Mouse (Mus musculus): ENCODE measurements around the gene Ubqln3. TPM values are rescaled to one million over a fixed set of nuclear protein-coding genes. Genes with fewer than 3 reads are reported as not detected.

Ubqln3 gene
- total RNA-seq (2023), result not detected

DNA sequence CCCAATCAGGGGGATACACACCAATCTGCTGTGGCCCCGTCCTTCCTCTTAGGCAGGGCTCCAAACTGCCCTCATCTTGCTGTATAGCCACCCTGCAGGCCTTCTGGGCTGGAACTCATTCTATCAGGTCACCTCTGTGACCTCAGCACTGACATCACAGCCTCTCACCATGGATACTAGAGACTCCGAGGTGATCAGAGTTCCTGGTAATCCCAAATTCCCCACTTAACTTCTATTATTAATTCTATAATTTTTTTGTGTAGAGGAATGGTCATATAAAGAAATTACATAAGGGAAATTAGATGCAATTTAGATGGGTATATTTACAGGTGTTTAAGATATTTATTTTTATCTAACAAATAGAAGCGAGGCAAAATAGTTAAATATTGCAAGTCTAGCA is at the start of gene Ubqln3:
Gene Ubqln3, minus strand, starts transcription at position 101 of the 400 bp plus-strand sequence.

GRCm38 (mm10) chr7:104183292-104183691 is 40.2 kb upstream of the Ubqln3 start, which contains the start of gene Olfr648:
Olfr648 (minus strand) TSS chr7:104183392.

DNA sequence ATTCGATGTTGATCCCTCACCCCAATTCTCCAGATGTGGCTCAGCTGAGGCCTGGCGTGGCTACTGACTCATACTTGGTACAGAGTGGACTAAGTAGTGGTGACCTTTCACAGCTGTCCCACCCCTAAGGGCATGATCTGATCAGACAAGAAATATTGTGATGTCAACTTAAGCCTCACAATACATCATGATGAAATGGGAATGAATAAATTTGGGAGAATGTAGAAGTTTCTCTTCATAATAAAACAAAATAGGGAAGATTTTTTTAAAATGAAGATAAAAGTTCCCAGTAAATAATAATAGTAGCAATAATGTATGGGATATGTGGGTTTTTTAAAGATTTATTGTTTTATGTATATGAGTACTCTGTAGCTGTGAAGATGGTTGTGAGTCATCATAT is 7.4 kb upstream of the Ubqln3 start, which contains the start of gene Ubqlnl:
Gene Ubqlnl, minus strand, starts transcription at position 101 of the 400 bp plus-strand sequence.

GRCm38 (mm10) chr7:104137305-104137704 is 5.8 kb downstream of the Ubqln3 start, which contains the start of gene Olfr643:
Olfr643 (minus strand) TSS chr7:104137405.

DNA sequence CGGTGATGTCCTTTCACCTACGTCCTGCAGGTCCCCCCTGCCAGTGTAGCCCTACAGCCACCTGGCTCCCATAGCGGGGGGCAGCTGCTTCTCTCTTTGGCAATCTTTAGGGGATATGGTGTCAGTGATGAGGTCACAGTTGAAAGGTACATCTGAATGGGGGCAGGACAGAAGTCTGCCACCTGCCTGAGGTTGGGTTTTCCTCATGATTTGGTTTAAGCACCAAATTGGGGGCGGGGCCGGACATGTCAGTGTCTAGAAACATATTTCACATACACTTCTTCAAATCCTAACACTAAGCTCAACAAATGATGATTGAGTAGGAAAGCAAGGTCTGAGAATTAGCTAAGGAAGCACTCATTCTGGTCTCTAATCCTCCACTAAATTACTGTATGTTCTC is 13.4 kb downstream of the Ubqln3 start, which contains the start of gene Ubqln5:
Gene Ubqln5, minus strand, starts transcription at position 101 of the 400 bp plus-strand sequence.

GRCm38 (mm10) chr7:104104757-104104972 is 38.4 kb downstream of the Ubqln3 start, which contains the start of gene Olfr646:
Olfr646 (plus strand) TSS chr7:104104873.

Other genes with a start within 250 kb of the Ubqln3 start
- gene Olfr64, start 248.8 kb downstream of the Ubqln3 start, total RNA-seq (2023), result not detected
- not detected for gene Olfr65, start 239.8 kb downstream of the Ubqln3 start, total RNA-seq (2023)
- gene Olfr631, start 214.5 kb downstream of the Ubqln3 start, total RNA-seq (2023), result not detected
- not detected for gene Olfr632, start 208.9 kb downstream of the Ubqln3 start, total RNA-seq (2023)
- not detected for gene Olfr633, start 198.8 kb downstream of the Ubqln3 start, total RNA-seq (2023)
- gene Olfr635, start 172.1 kb downstream of the Ubqln3 start, total RNA-seq (2023), result not detected
- gene Olfr638, start 144.5 kb downstream of the Ubqln3 start, total RNA-seq (2023), result not detected
- not detected for gene Olfr639, start 126.0 kb downstream of the Ubqln3 start, total RNA-seq (2023)
- not detected for gene Olfr640, start 117.7 kb downstream of the Ubqln3 start, total RNA-seq (2023)
- gene Olfr641, start 107.8 kb downstream of the Ubqln3 start, total RNA-seq (2023), result not detected
- not detected for gene Olfr642, start 90.6 kb downstream of the Ubqln3 start, total RNA-seq (2023)
- not detected for gene 4930516K23Rik, start 81.8 kb downstream of the Ubqln3 start, total RNA-seq (2023)
- gene Olfr644, start 71.4 kb downstream of the Ubqln3 start, total RNA-seq (2023), result not detected
- gene Olfr645, start 57.8 kb downstream of the Ubqln3 start, total RNA-seq (2023), result not detected
- gene Olfr646, start 38.4 kb downstream of the Ubqln3 start, total RNA-seq (2023), result not detected
- gene Ubqln5, start 13.5 kb downstream of the Ubqln3 start, total RNA-seq (2023), result not detected
- not detected for gene Olfr643, start 5.9 kb downstream of the Ubqln3 start, total RNA-seq (2023)
- gene Ubqlnl, start 7.3 kb upstream of the Ubqln3 start, total RNA-seq (2023), result not detected
- gene Olfm5, start 21.6 kb upstream of the Ubqln3 start, total RNA-seq (2023), result not detected
- not detected for gene Olfr648, start 40.1 kb upstream of the Ubqln3 start, total RNA-seq (2023)
- gene Olfr649, start 52.7 kb upstream of the Ubqln3 start, total RNA-seq (2023), result not detected
- not detected for gene Trim6, start 75.5 kb upstream of the Ubqln3 start, total RNA-seq (2023)
- 28.4 TPM for gene Trim34a, start 101.2 kb upstream of the Ubqln3 start, total RNA-seq (2023)
- gene Trim5, start 144.8 kb upstream of the Ubqln3 start, total RNA-seq (2023), result 23.9 TPM
- 96.4 TPM for gene Trim12a, start 172.2 kb upstream of the Ubqln3 start, total RNA-seq (2023)
- gene Trim34b, start 186.2 kb upstream of the Ubqln3 start, total RNA-seq (2023), result 2.1 TPM
- 42.5 TPM for gene Trim12c, start 210.1 kb upstream of the Ubqln3 start, total RNA-seq (2023)
- gene Trim30b, start 226.6 kb upstream of the Ubqln3 start, total RNA-seq (2023), result 1.9 TPM